9 mouse cellular contexts compared by ENCODE assay signal in genomic region chr17:3327335-3327734, GRCm38 (mm10). TPM values are rescaled to one million over a fixed set of nuclear protein-coding genes. Genes with fewer than 3 reads are reported as not detected.
DNase-seq lines count a peak whose midpoint lies in the region; ATAC-seq and TF ChIP-seq lines count a peak whose summit lies in the region.
"Had no signal": no experiment of that assay in that cellular context is flagged by ENCODE, and none has a peak within 500 bp of the region (broad histone marks: within the 10 kb centered on the region; RNA-seq: fewer than 3 reads in every experiment).

No protein-coding gene starts in this region.

- TF ChIP-seq RAD21 in CH12.LX (IDR thresholded peaks at IDR 0.05; ENCODE audit: low read depth, low read length): no peak

- peaks cover 8% of the 10 kb centered on the region; the same call in 1 of the 2 replicates for H3K27me3 ChIP-seq in heart, embryonic 11.5 days (ENCODE audit: control insufficient read depth, insufficient read depth, low read length)
- H3K27me3 ChIP-seq in CH12.LX (replicated peaks): peaks cover 9% of the 10 kb centered on the region
- peaks cover 17% of the 10 kb centered on the region for H3K27me3 ChIP-seq in hindbrain, embryonic 11.5 days (ENCODE audit: control insufficient read depth, insufficient read depth, low read length)
- H3K27me3 ChIP-seq in midbrain, embryonic 10.5 days (ENCODE audit: low read depth, poor library complexity, severe bottlenecking): peaks cover 60% of the 10 kb centered on the region

- TF ChIP-seq POLR2A in CH12.LX (IDR thresholded peaks at IDR 0.05; ENCODE audit: low read depth, low read length): no peak

- intact Hi-C loops in heart, postnatal 36 days (cut with DNase I): no loop called here

- TF ChIP-seq CTCF in CH12.LX (conservative IDR thresholded peaks at IDR 0.05 in 1 of 2, IDR thresholded peaks at IDR 0.05 in 1 of 2; ENCODE audit: low read depth in 2 of 2, low read length in 2 of 2): no peak

- dilution Hi-C loops in CH12.LX (cut with MboI; ENCODE audit: extremely low pct_ligation_motif_present, extremely low pct_unique_long_range_greater_than_20kb, low sequenced_read_pairs): no loop called here

- no peak for TF ChIP-seq EP300 in CH12.LX (IDR thresholded peaks at IDR 0.05; ENCODE audit: low read length)

- in situ Hi-C loops in CH12.LX (cut with MboI; ENCODE audit: low pct_ligation_motif_present, low pct_unique_long_range_greater_than_20kb, low sequenced_read_pairs): no loop called here

- H3K9ac ChIP-seq in heart, embryonic 11.5 days (ENCODE audit: low read depth, low read length): 0 out of 2 replicates have a peak overlapping the region, but pooled peaks have one; percentile 10
- H3K9ac ChIP-seq in CH12.LX (ENCODE audit: insufficient read depth, low read depth): no peak overlapping the region
- no peak overlapping the region for H3K9ac ChIP-seq in hindbrain, embryonic 11.5 days (ENCODE audit: low read depth, low read length)

- peak overlapping the region; percentile 98 for H3K4me2 ChIP-seq in heart, embryonic 11.5 days
- peak overlapping the region; percentile 53; the same call in 1 of the 2 replicates for H3K4me2 ChIP-seq in CH12.LX (ENCODE audit: insufficient read depth, low read depth, poor library complexity, severe bottlenecking)
- H3K4me2 ChIP-seq in hindbrain, embryonic 11.5 days (replicated peaks; ENCODE audit: low read depth, low read length): peak overlapping the region; percentile 87

- no peaks in the 10 kb centered on the region for H3K79me2 ChIP-seq in CH12.LX (replicated peaks; ENCODE audit: control insufficient read depth, extremely low read depth, insufficient read depth, poor library complexity, severe bottlenecking)

- ATAC-seq in heart, embryonic 11.5 days (replicated peaks; ENCODE audit: insufficient number of reproducible peaks, low FRiP score, low TSS enrichment): no peak
- no peak for ATAC-seq in hindbrain, embryonic 11.5 days (ENCODE audit: low FRiP score)

- no peaks in the 10 kb centered on the region for H3K4me1 ChIP-seq in heart, embryonic 11.5 days (ENCODE audit: control insufficient read depth, insufficient read depth, low read length)
- H3K4me1 ChIP-seq in CH12.LX (ENCODE audit: control insufficient read depth in 1 of 2, insufficient read depth in 2 of 2): peaks cover 5 to 17% of the 10 kb centered on the region in 2 experiments
- H3K4me1 ChIP-seq in hindbrain, embryonic 11.5 days (replicated peaks; ENCODE audit: control insufficient read depth, insufficient read depth, low read length): peaks cover 5% of the 10 kb centered on the region; the same call in 1 of the 2 replicates
- peaks cover 20% of the 10 kb centered on the region for H3K4me1 ChIP-seq in midbrain, embryonic 10.5 days

- 6% methylated on average over 14 of the region's 14 CpGs for WGBS in heart, embryonic 11.5 days (ENCODE audit: insufficient replicate concordance)
- 4% methylated on average over 14 of the region's 14 CpGs for WGBS in hindbrain, embryonic 11.5 days
- WGBS in midbrain, embryonic 10.5 days: 6% methylated on average over 14 of the region's 14 CpGs

- peak overlapping the region; percentile 70 for H3K4me3 ChIP-seq in heart, embryonic 11.5 days (ENCODE audit: low read depth, low read length)
- H3K4me3 ChIP-seq in CH12.LX (replicated peaks in 1 of 3; ENCODE audit: low read depth in 2 of 3, low read length in 2 of 3, poor library complexity in 1 of 3): no peak overlapping the region
- H3K4me3 ChIP-seq in hindbrain, embryonic 11.5 days (ENCODE audit: low read depth, low read length): peak overlapping the region; percentile 48
- peak overlapping the region; percentile 67 for H3K4me3 ChIP-seq in midbrain, embryonic 10.5 days

- H3K27ac ChIP-seq in heart, embryonic 11.5 days (ENCODE audit: low read depth, low read length): no peak overlapping the region
- no peak overlapping the region for H3K27ac ChIP-seq in CH12.LX (ENCODE audit: insufficient read depth, low read depth)
- H3K27ac ChIP-seq in hindbrain, embryonic 11.5 days (ENCODE audit: low read depth, low read length): no peak overlapping the region
- no peak overlapping the region for H3K27ac ChIP-seq in midbrain, embryonic 10.5 days (replicated peaks)

- no peak for DNase-seq in heart, postnatal 36 days
- no peak for DNase-seq in CH12.LX (ENCODE audit: extremely low read depth)
- DNase-seq in hindbrain, embryonic 11.5 days (ENCODE audit: low spot score): no peak
- no peak for DNase-seq in midbrain, embryonic 10.5 days (ENCODE audit: low spot score)
- DNase-seq in retina, embryonic 14.5 days (ENCODE audit: low spot score): no peak
- DNase-seq in cerebellum, postnatal 25 days: no peak
- DNase-seq in gastrocnemius, postnatal 10 days: no peak
- DNase-seq: lung, postnatal 10 days had no signal

- no peaks in the 10 kb centered on the region for H3K36me3 ChIP-seq in heart, embryonic 11.5 days (ENCODE audit: control insufficient read depth, insufficient read depth, low read length)
- no peaks in the 10 kb centered on the region for H3K36me3 ChIP-seq in CH12.LX (replicated peaks in 1 of 2; ENCODE audit: control insufficient read depth in 1 of 2, insufficient read depth in 1 of 2, low read length in 1 of 2)
- no peaks in the 10 kb centered on the region for H3K36me3 ChIP-seq in hindbrain, embryonic 11.5 days (ENCODE audit: control insufficient read depth, insufficient read depth, low read length)
- no peaks in the 10 kb centered on the region for H3K36me3 ChIP-seq in midbrain, embryonic 10.5 days

- H3K9me3 ChIP-seq in heart, embryonic 11.5 days (replicated peaks; ENCODE audit: control insufficient read depth, low read length): no peaks in the 10 kb centered on the region
- H3K9me3 ChIP-seq in CH12.LX (replicated peaks; ENCODE audit: low read length): no peaks in the 10 kb centered on the region
- H3K9me3 ChIP-seq in hindbrain, embryonic 11.5 days (ENCODE audit: control insufficient read depth, low read length): no peaks in the 10 kb centered on the region
- H3K9me3 ChIP-seq in midbrain, embryonic 10.5 days (replicated peaks): no peaks in the 10 kb centered on the region

TF ChIP-seq in CH12.LX, 34 proteins besides CTCF, POLR2A, EP300 and RAD21:
- TF ChIP-seq MEF2A (IDR thresholded peaks at IDR 0.05; ENCODE audit: borderline replicate concordance, low read depth, low read length) (no peak), CHD1 (IDR thresholded peaks at IDR 0.05; ENCODE audit: low read depth, low read length) (no peak), TCF12 (IDR thresholded peaks at IDR 0.05; ENCODE audit: low read depth, low read length) (no peak), MAZ (IDR thresholded peaks at IDR 0.05; ENCODE audit: low read depth, low read length) (no peak), HCFC1 (IDR thresholded peaks at IDR 0.05; ENCODE audit: low read depth, low read length) (no peak), UBTF (IDR thresholded peaks at IDR 0.05; ENCODE audit: low read depth, low read length) (no peak), ZC3H11A (IDR thresholded peaks at IDR 0.05; ENCODE audit: low read depth, low read length) (no peak), MAFK (IDR thresholded peaks at IDR 0.05; ENCODE audit: insufficient replicate concordance, low read length) (no peak), IRF4 (IDR thresholded peaks at IDR 0.05; ENCODE audit: low read depth, low read length) (no peak), USF2 (conservative IDR thresholded peaks at IDR 0.05; ENCODE audit: low read depth, low read length) (no peak)

RNA-seq across cellular contexts. Expression of gene Tiam2, which starts 1.0 kb away (rescaled TPM):
- polyA plus RNA-seq in heart, embryonic 11.5 days (2014; fragmentation: Nextera tagmentation; extraction: Ambion mirVana): 3.2 and 4.4 TPM in 2 replicates
- 1 to 10 TPM; 1.4 to 2.3 TPM for total RNA-seq in heart, postnatal 36 days (2021)
- total RNA-seq in CH12.LX (2012; rRNA removed) (9.1 and 9.5 TPM in 2 replicates), CH12.LX (2014; rRNA removed) (5.9 and 6.4 TPM in 2 replicates)
- polyA plus RNA-seq in CH12.LX (2012; ENCODE audit: insufficient read length, low read depth): 9.4 and 10.2 TPM in 2 replicates
- polyA plus RNA-seq in hindbrain, embryonic 11.5 days (2014; fragmentation: Nextera tagmentation; extraction: Ambion mirVana): 5.3 and 5.5 TPM in 2 replicates
- polyA plus RNA-seq in midbrain, embryonic 10.5 days (2016; fragmentation: Nextera tagmentation; extraction: Ambion mirVana): 2.9 and 3.0 TPM in 2 replicates
- 1 to 10 TPM; 4.5 to 7.0 TPM for total RNA-seq in gastrocnemius, postnatal 10 days (2021)

Comparison
In these comparisons a context has a peak if more than half of its experiments do, and no peak if none do; other contexts are left out.
1. H3K4me3 ChIP-seq: peak in heart, embryonic 11.5 days (single experiment), hindbrain, embryonic 11.5 days (single experiment) and midbrain, embryonic 10.5 days (single experiment); none in CH12.LX (0 of 3).
2. Peak in every context shown above with its lines, with median percentiles within 50 percentile points of each other: H3K4me2 ChIP-seq.